Mouse (Mus musculus) heart, embryonic 14.5 days (tissue): Measurements from ENCODE around the gene Myrf. TPM values are rescaled to one million over a fixed set of nuclear protein-coding genes. Genes with fewer than 3 reads are reported as not detected.

Experiments
- ATAC-seq: fragments of 200-750 bp; cut with Nextera tagmentation; 2 replicates; pipeline ENCODE4 v1.8.0; 2017; ENCODE audit warnings: low read depth, moderate TSS enrichment; ENCODE audit not compliant: insufficient number of reproducible peaks, insufficient read depth, low FRiP score
- H3K27ac ChIP-seq, 2 experiments: fragments of 200-500 bp in 1 of 2; fragments of 300-500 bp in 1 of 2; sonication (generic) in 1 of 2; replicated peaks in 1 of 2; 2 replicates each; pipeline ENCODE4 v1.5.1; 2012 to 2014; ENCODE audit warnings: low read depth in 2 of 2, low read length in 2 of 2, control low read depth in 1 of 2, mild to moderate bottlenecking in 1 of 2, mixed read lengths in 1 of 2; ENCODE audit not compliant: control insufficient read depth in 1 of 2, insufficient read depth in 1 of 2
- H3K27me3 ChIP-seq: fragments of 300-500 bp; sonication (generic); 2 replicates; pipeline ENCODE4 v1.6.1; 2014; ENCODE audit warnings: mild to moderate bottlenecking, low read length, control low read depth; ENCODE audit not compliant: control insufficient read depth, insufficient read depth
- H3K36me3 ChIP-seq: fragments of 300-500 bp; sonication (generic); 2 replicates; pipeline ENCODE4 v1.6.1; 2014; ENCODE audit warnings: mild to moderate bottlenecking, control low read depth, low read length, mixed read lengths; ENCODE audit not compliant: control insufficient read depth, insufficient read depth
- H3K4me1 ChIP-seq, 2 experiments: fragments of 200-500 bp in 1 of 2; fragments of 300-500 bp in 1 of 2; sonication (generic) in 1 of 2; 2 replicates each; pipeline ENCODE4 v1.6.1; 2012 to 2014; ENCODE audit warnings: low read length in 2 of 2, control low read depth in 1 of 2, mixed read lengths in 1 of 2; ENCODE audit not compliant: control insufficient read depth in 2 of 2, insufficient read depth in 2 of 2
- H3K4me2 ChIP-seq: fragments of 300-500 bp; sonication (generic); 2 replicates; pipeline ENCODE4 v1.6.1; 2014; ENCODE audit warnings: mild to moderate bottlenecking, low read length
- H3K4me3 ChIP-seq, 2 experiments: fragments of 200-500 bp in 1 of 2; fragments of 300-500 bp in 1 of 2; sonication (generic) in 1 of 2; 2 replicates each; pipeline ENCODE4 v1.5.1; 2012 to 2014; ENCODE audit warnings: low read length in 2 of 2, mild to moderate bottlenecking in 2 of 2, control low read depth in 1 of 2, low read depth in 1 of 2, moderate library complexity in 1 of 2; ENCODE audit not compliant: control insufficient read depth in 1 of 2, insufficient read depth in 1 of 2
- H3K9ac ChIP-seq: fragments of 300-500 bp; sonication (generic); 2 replicates; pipeline ENCODE4 v1.6.1; 2014; ENCODE audit warnings: mild to moderate bottlenecking, low read length
- H3K9me3 ChIP-seq: fragments of 300-500 bp; sonication (generic); 2 replicates; pipeline ENCODE4 v1.6.1; 2016; ENCODE audit warnings: low read length, control low read depth; ENCODE audit not compliant: control insufficient read depth
- WGBS: fragments of 180-500 bp; shearing (Covaris S2); extraction: QIAGEN DNeasy Blood & Tissue Kit; methylation state at CpG from one replicate; pipeline ENCODE4 v1.1.7; 2014; 5-methylcytosine and 5-hydroxymethylcytosine counted together
- polyA plus RNA-seq: library from polyadenylated mRNA; unstranded; fragments of >200 nt; fragmentation: Nextera tagmentation; extraction: Ambion mirVana; gene quantifications from 2 replicates; pipeline ENCODE4 v1.2.1, GENCODE M21; 2014

Gene Myrf
- polyA plus RNA-seq, 1 experiment from 2014 or later: 10.8 TPM

GRCm38 (mm10) chr19:10222656-10223055 is 17.9 kb downstream of the Myrf start:
- H3K4me1 ChIP-seq: peaks cover 12% of the 10 kb centered on the region in 2 experiments
- ATAC-seq: no peak
- H3K9ac ChIP-seq: no peak overlapping the region
- no peak overlapping the region for H3K27ac ChIP-seq
- H3K4me3 ChIP-seq: no peak overlapping the region
- WGBS: 32% methylated on average over 8 of the region's 8 CpGs
- no peaks in the 10 kb centered on the region for H3K9me3 ChIP-seq
- H3K4me2 ChIP-seq: no peak overlapping the region
- H3K36me3 ChIP-seq: no peaks in the 10 kb centered on the region
- no peaks in the 10 kb centered on the region for H3K27me3 ChIP-seq

- H3K36me3 ChIP-seq: no peaks in the 10 kb centered on the region
- H3K4me2 ChIP-seq: no peak overlapping the region
- no peak overlapping the region for H3K9ac ChIP-seq
- H3K27me3 ChIP-seq: no peaks in the 10 kb centered on the region
- H3K9me3 ChIP-seq: no peaks in the 10 kb centered on the region
- no peak overlapping the region for H3K27ac ChIP-seq
- 23% methylated on average over 4 of the region's 4 CpGs for WGBS
- ATAC-seq: no peak
- H3K4me3 ChIP-seq: no peak overlapping the region
- peaks cover 12% of the 10 kb centered on the region in 2 experiments for H3K4me1 ChIP-seq
Observed at GRCm38 (mm10) chr19:10221585-10221984, 19.0 kb downstream of the Myrf start.

- WGBS: 57% methylated on average over 6 of the region's 6 CpGs
- ATAC-seq: no peak
Observed at GRCm38 (mm10) chr19:10219593-10219992, 21.0 kb downstream of the Myrf start.

GRCm38 (mm10) chr19:10219108-10219507 is 21.4 kb downstream of the Myrf start:
- no peak overlapping the region for H3K4me2 ChIP-seq
- H3K9me3 ChIP-seq: no peaks in the 10 kb centered on the region
- WGBS: 50% methylated on average over 3 of the region's 3 CpGs
- H3K9ac ChIP-seq: no peak overlapping the region
- no peaks in the 10 kb centered on the region; a peak in 1 of 4 replicates for H3K4me1 ChIP-seq
- H3K27me3 ChIP-seq: no peaks in the 10 kb centered on the region
- no peaks in the 10 kb centered on the region for H3K36me3 ChIP-seq
- no peak for ATAC-seq
- no peak overlapping the region for H3K4me3 ChIP-seq
- H3K27ac ChIP-seq: no peak overlapping the region

More at GRCm38 (mm10) chr19:10219593-10219992, 21.0 kb downstream of the Myrf start:
- Histone ChIP-seq H3K27me3 (no peaks in the 10 kb centered on the region), H3K9ac (no peak overlapping the region), H3K4me1 (peaks cover 0 to 1% of the 10 kb centered on the region in 2 experiments; a peak in 1 of 4 replicates), H3K4me3 (no peak overlapping the region), H3K9me3 (no peaks in the 10 kb centered on the region), H3K27ac (no peak overlapping the region), H3K36me3 (no peaks in the 10 kb centered on the region), H3K4me2 (no peak overlapping the region)

- Histone ChIP-seq H3K9ac (no peak overlapping the region), H3K27ac (no peak overlapping the region), H3K4me1 (no peaks in the 10 kb centered on the region), H3K36me3 (peaks cover 19% of the 10 kb centered on the region), H3K9me3 (no peaks in the 10 kb centered on the region), H3K4me2 (no peak overlapping the region), H3K4me3 (no peak overlapping the region), H3K27me3 (no peaks in the 10 kb centered on the region)
- 65% methylated on average over 8 of the region's 8 CpGs for WGBS
- no peak for ATAC-seq
Observed at GRCm38 (mm10) chr19:10216101-10216500, 24.4 kb downstream of the Myrf start.

GRCm38 (mm10) chr19:10213796-10214471 is 26.6 kb downstream of the Myrf start:
- H3K27ac ChIP-seq: no peak overlapping the region
- H3K9ac ChIP-seq: no peak overlapping the region
- H3K4me2 ChIP-seq: no peak overlapping the region
- 87% methylated on average over 10 of the region's 10 CpGs for WGBS
- no peak for ATAC-seq
- no peak overlapping the region for H3K4me3 ChIP-seq
- H3K36me3 ChIP-seq: peaks cover 40% of the 10 kb centered on the region
- no peaks in the 10 kb centered on the region for H3K9me3 ChIP-seq
- H3K27me3 ChIP-seq: no peaks in the 10 kb centered on the region
- H3K4me1 ChIP-seq: no peaks in the 10 kb centered on the region

GRCm38 (mm10) chr19:10210885-10211284 is 29.7 kb downstream of the Myrf start:
- H3K27ac ChIP-seq: no peak overlapping the region
- H3K9me3 ChIP-seq: no peaks in the 10 kb centered on the region
- 79% methylated on average over 4 of the region's 4 CpGs for WGBS
- H3K9ac ChIP-seq: no peak overlapping the region
- H3K27me3 ChIP-seq: no peaks in the 10 kb centered on the region
- H3K4me2 ChIP-seq: no peak overlapping the region
- no peak overlapping the region for H3K4me3 ChIP-seq
- peaks cover 70% of the 10 kb centered on the region for H3K36me3 ChIP-seq
- H3K4me1 ChIP-seq: no peaks in the 10 kb centered on the region
- ATAC-seq: no peak

- ATAC-seq: no peak
- H3K9ac ChIP-seq: no peak overlapping the region
- H3K27ac ChIP-seq: no peak overlapping the region
- peaks cover 77% of the 10 kb centered on the region for H3K36me3 ChIP-seq
- no peaks in the 10 kb centered on the region for H3K9me3 ChIP-seq
- H3K4me2 ChIP-seq: no peak overlapping the region
- H3K4me1 ChIP-seq: peaks cover 0 to 4% of the 10 kb centered on the region in 2 experiments; a peak in 1 of 4 replicates
- no peaks in the 10 kb centered on the region for H3K27me3 ChIP-seq
- H3K4me3 ChIP-seq: no peak overlapping the region
- WGBS: 74% methylated on average over 3 of the region's 3 CpGs
Observed at GRCm38 (mm10) chr19:10208851-10209250, 31.7 kb downstream of the Myrf start.
